Mouse (Mus musculus) liver, adult 2 months (tissue): ENCODE data around the gene Srsf4. TPM values are rescaled to one million over a fixed set of nuclear protein-coding genes. Genes with fewer than 3 reads are reported as not detected.

Experiments used
- DNase-seq: peaks from one replicate; pipeline ENCODE4 v3.0.0-alpha.2; 2011; ENCODE audit warnings: low read depth, low spot score; ENCODE audit errors: extremely low read depth
- H3K27ac ChIP-seq: fragments of 200-500 bp; replicated peaks from 2 replicates; pipeline ENCODE4 v1.5.1; 2012; ENCODE audit warnings: low read depth, mild to moderate bottlenecking, control low read depth, inconsistent platforms, low read length; ENCODE audit not compliant: insufficient read depth
- H3K27me3 ChIP-seq: fragments of 200-500 bp; 2 replicates; pipeline ENCODE4 v1.6.1; 2012; ENCODE audit warnings: mild to moderate bottlenecking, moderate library complexity, low read length, inconsistent platforms; ENCODE audit not compliant: control insufficient read depth, insufficient read depth
- H3K36me3 ChIP-seq: fragments of 200-500 bp; 2 replicates; pipeline ENCODE4 v1.6.1; 2012; ENCODE audit warnings: low read length, inconsistent platforms; ENCODE audit not compliant: control insufficient read depth, insufficient read depth
- H3K4me1 ChIP-seq: fragments of 200-500 bp; 2 replicates; pipeline ENCODE4 v1.6.1; 2011; ENCODE audit warnings: low read length; ENCODE audit not compliant: control insufficient read depth, insufficient read depth
- H3K4me3 ChIP-seq: fragments of 200-500 bp; 2 replicates; pipeline ENCODE4 v1.5.1; 2011; ENCODE audit warnings: low read depth, mild to moderate bottlenecking, control low read depth, low read length, moderate library complexity; ENCODE audit not compliant: insufficient read depth
- H3K79me2 ChIP-seq: fragments of 200-500 bp; 2 replicates; pipeline ENCODE4 v1.6.1; 2012; ENCODE audit warnings: inconsistent platforms, mild to moderate bottlenecking, low read length, moderate library complexity; ENCODE audit not compliant: control insufficient read depth, insufficient read depth
- H3K9ac ChIP-seq: fragments of 200-500 bp; 2 replicates; pipeline ENCODE4 v1.6.1; 2012; ENCODE audit warnings: low read depth, mild to moderate bottlenecking, control low read depth, inconsistent platforms, low read length
- CTCF ChIP-seq: fragments of 200-500 bp; IDR thresholded peaks from 2 replicates; pipeline ENCODE4 v1.5.1; 2011; ENCODE audit warnings: low read depth, low read length, control low read depth
- POLR2A ChIP-seq: fragments of 200-500 bp; IDR thresholded peaks from 2 replicates; pipeline ENCODE4 v1.6.1; 2011; ENCODE audit warnings: low read length, control low read depth; ENCODE audit not compliant: insufficient read depth; ENCODE audit errors: extremely low read depth
- WGBS: fragments of 180-500 bp; shearing (Covaris S2); methylation state at CpG from one replicate; pipeline ENCODE4 v1.1.7; 2018; 5-methylcytosine and 5-hydroxymethylcytosine counted together
- polyA plus RNA-seq: library from polyadenylated mRNA; depleted of rRNA; stranded (reverse); fragments of >200 nt; gene quantifications from 2 replicates; pipeline ENCODE4 v1.2.3, GENCODE M21; 2012; rRNA removed
- total RNA-seq: library from RNA; depleted of rRNA; stranded (reverse); fragments of >200 nt; gene quantifications from 2 replicates; pipeline ENCODE4 v1.2.3, GENCODE M21; 2014; rRNA removed

Gene Srsf4
- total and polyA plus RNA-seq, 2 experiments = 15.9 to 19.0 TPM

GRCm38 (mm10) chr4:131949903-131950302, 76.5 kb downstream of the Srsf4 start:
- peaks cover 38% of the 10 kb centered on the region for H3K36me3 ChIP-seq

GRCm38 (mm10) chr4:131950657-131951056, 77.2 kb downstream of the Srsf4 start:
- H3K9ac ChIP-seq = no peak overlapping the region
- WGBS = 82% methylated on average over 8 of the region's 8 CpGs
- no peak for TF ChIP-seq POLR2A
- TF ChIP-seq CTCF = no peak
- H3K4me1 ChIP-seq = no peaks in the 10 kb centered on the region
- no peak overlapping the region for H3K4me3 ChIP-seq
- no peaks in the 10 kb centered on the region for H3K27me3 ChIP-seq
- H3K27ac ChIP-seq = no peak overlapping the region
- H3K79me2 ChIP-seq = peaks cover 4% of the 10 kb centered on the region; the same call in 1 of the 2 replicates
- peaks cover 39% of the 10 kb centered on the region for H3K36me3 ChIP-seq
- no peak for DNase-seq

More at GRCm38 (mm10) chr4:131949903-131950302, 76.5 kb downstream of the Srsf4 start:
- DNase-seq = no peak
- 77% methylated on average over 5 of the region's 5 CpGs for WGBS
- no peak overlapping the region for H3K27ac ChIP-seq
- no peaks in the 10 kb centered on the region for H3K27me3 ChIP-seq
- TF ChIP-seq CTCF (no peak), POLR2A (no peak)
- no peaks in the 10 kb centered on the region for H3K79me2 ChIP-seq
- no peaks in the 10 kb centered on the region for H3K4me1 ChIP-seq
- no peak overlapping the region for H3K9ac ChIP-seq
- H3K4me3 ChIP-seq = no peak overlapping the region

Other genes starting within 250 kb of the Srsf4 start
- gene Ptpru, start 35.3 kb upstream of the Srsf4 start, total RNA-seq = 0.09 and 0.40 TPM in 2 replicates
- gene Ptpru, start 35.3 kb upstream of the Srsf4 start, polyA plus RNA-seq = 0.27 and 0.40 TPM in 2 replicates
- gene Mecr, start 30.1 kb upstream of the Srsf4 start, total RNA-seq = 34.8 and 40.5 TPM in 2 replicates
- 35.7 and 39.4 TPM in 2 replicates for gene Mecr, start 30.1 kb upstream of the Srsf4 start, polyA plus RNA-seq
- 1.7 and 2.4 TPM in 2 replicates for gene Tmem200b, start 48.2 kb downstream of the Srsf4 start, total RNA-seq
- 5.7 and 9.0 TPM in 2 replicates for gene Tmem200b, start 48.2 kb downstream of the Srsf4 start, polyA plus RNA-seq
- 0.09 and 0.20 TPM in 2 replicates for gene Gm10300, start 201.1 kb downstream of the Srsf4 start, total RNA-seq
- gene Gm10300, start 201.1 kb downstream of the Srsf4 start, polyA plus RNA-seq = 0.04 and 0.13 TPM in 2 replicates
- gene Epb41, start 201.7 kb downstream of the Srsf4 start, total RNA-seq = 46.8 and 48.0 TPM in 2 replicates
- 29.6 and 40.7 TPM in 2 replicates for gene Epb41, start 201.7 kb downstream of the Srsf4 start, polyA plus RNA-seq